Mouse (Mus musculus): Measurements from ENCODE around the gene Acsm1. TPM values are rescaled to one million over a fixed set of nuclear protein-coding genes. Genes with fewer than 3 reads are reported as not detected.

The Acsm1 gene
- not detected for polyA plus RNA-seq (2015; fragmentation: Illumina TruSeq; extraction: RNeasy Lipid Tissue Mini Kit (QIAGEN cat#74804); ENCODE audit: insufficient read depth, low read depth, low replicate concordance)

GRCm38 (mm10) chr7:119606664-119607076 lies at the start of gene Acsm1:
Gene Acsm1, plus strand, starts transcription at chr7:119607026.

GRCm38 (mm10) chr7:119689726-119690125 lies 82.9 kb downstream of the Acsm1 start, which contains the start of gene Acsm4:
Gene Acsm4, plus strand, starts transcription at chr7:119690026.

Other genes with a start within 250 kb of the Acsm1 start
- gene Gp2, start 147.7 kb upstream of the Acsm1 start, polyA plus RNA-seq (2015; fragmentation: Illumina TruSeq; extraction: RNeasy Lipid Tissue Mini Kit (QIAGEN cat#74804); ENCODE audit: insufficient read depth, low read depth, low replicate concordance) = 1,723 TPM
- gene Umod, start 127.7 kb upstream of the Acsm1 start, polyA plus RNA-seq (2015; fragmentation: Illumina TruSeq; extraction: RNeasy Lipid Tissue Mini Kit (QIAGEN cat#74804); ENCODE audit: insufficient read depth, low read depth, low replicate concordance) = not detected
- gene Acsm5, start 87.6 kb upstream of the Acsm1 start, polyA plus RNA-seq (2015; fragmentation: Illumina TruSeq; extraction: RNeasy Lipid Tissue Mini Kit (QIAGEN cat#74804); ENCODE audit: insufficient read depth, low read depth, low replicate concordance) = not detected
- gene Pdilt, start 83.5 kb upstream of the Acsm1 start, polyA plus RNA-seq (2015; fragmentation: Illumina TruSeq; extraction: RNeasy Lipid Tissue Mini Kit (QIAGEN cat#74804); ENCODE audit: insufficient read depth, low read depth, low replicate concordance) = not detected
- gene Acsm2, start 52.7 kb upstream of the Acsm1 start, polyA plus RNA-seq (2015; fragmentation: Illumina TruSeq; extraction: RNeasy Lipid Tissue Mini Kit (QIAGEN cat#74804); ENCODE audit: insufficient read depth, low read depth, low replicate concordance) = not detected
- not detected for gene Acsm4, start 83.0 kb downstream of the Acsm1 start, polyA plus RNA-seq (2015; fragmentation: Illumina TruSeq; extraction: RNeasy Lipid Tissue Mini Kit (QIAGEN cat#74804); ENCODE audit: insufficient read depth, low read depth, low replicate concordance)
- gene Thumpd1, start 113.8 kb downstream of the Acsm1 start, polyA plus RNA-seq (2015; fragmentation: Illumina TruSeq; extraction: RNeasy Lipid Tissue Mini Kit (QIAGEN cat#74804); ENCODE audit: insufficient read depth, low read depth, low replicate concordance) = 6.0 TPM
- gene Acsm3, start 153.9 kb downstream of the Acsm1 start, polyA plus RNA-seq (2015; fragmentation: Illumina TruSeq; extraction: RNeasy Lipid Tissue Mini Kit (QIAGEN cat#74804); ENCODE audit: insufficient read depth, low read depth, low replicate concordance) = 2.9 TPM
- gene Rexo5, start 187.0 kb downstream of the Acsm1 start, polyA plus RNA-seq (2015; fragmentation: Illumina TruSeq; extraction: RNeasy Lipid Tissue Mini Kit (QIAGEN cat#74804); ENCODE audit: insufficient read depth, low read depth, low replicate concordance) = 3.3 TPM
- 0.54 TPM for gene Eri2, start 187.0 kb downstream of the Acsm1 start, polyA plus RNA-seq (2015; fragmentation: Illumina TruSeq; extraction: RNeasy Lipid Tissue Mini Kit (QIAGEN cat#74804); ENCODE audit: insufficient read depth, low read depth, low replicate concordance)